Mouse (Mus musculus): ENCODE data around the gene Serpinh1.

Gene Serpinh1

GRCm38 (mm10) chr7:99366716-99367115 is 13.7 kb upstream of the Serpinh1 start:
- no peak for DNase-seq

DNA sequence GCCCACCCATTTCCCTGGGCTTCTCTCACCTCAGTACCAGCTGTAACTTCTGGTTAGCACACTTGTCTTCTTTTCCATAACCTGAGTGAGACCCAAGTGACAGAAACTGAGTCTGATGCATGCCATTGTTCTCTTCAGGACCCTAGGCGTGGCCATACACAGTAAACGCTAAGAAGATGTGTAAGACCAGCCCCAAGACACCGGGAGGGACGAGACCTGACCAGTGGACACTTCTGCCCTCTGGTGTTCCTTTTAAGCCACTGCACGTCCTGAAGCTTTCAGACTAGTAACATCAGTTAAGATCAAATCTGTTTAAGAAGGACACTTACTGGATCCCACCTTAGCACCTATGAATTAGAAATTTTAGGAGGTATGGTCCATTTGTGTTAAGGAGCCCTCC is 12.0 kb upstream of the Serpinh1 start:
- DNase-seq, result peak; percentile 49

DNA sequence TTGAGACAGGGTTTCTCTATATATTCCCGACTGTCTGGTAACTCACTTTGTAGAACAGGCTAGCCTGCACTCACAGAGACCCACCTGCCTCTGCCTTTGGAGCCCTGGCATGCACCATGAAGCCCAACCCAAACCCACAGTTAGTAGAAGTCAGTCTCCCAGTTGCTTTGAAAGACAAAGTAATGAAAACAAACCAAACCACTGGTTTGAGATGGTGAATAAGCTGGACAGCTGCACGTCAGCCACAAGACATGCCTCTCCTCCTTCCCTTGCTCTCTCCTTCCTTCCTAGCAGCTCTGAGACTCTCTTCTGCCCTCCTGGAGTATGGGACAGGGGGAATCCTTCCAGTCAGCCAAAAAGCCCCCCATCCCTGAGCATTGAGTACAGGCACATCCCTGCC is 9.1 kb upstream of the Serpinh1 start:
- no peak for DNase-seq

DNA sequence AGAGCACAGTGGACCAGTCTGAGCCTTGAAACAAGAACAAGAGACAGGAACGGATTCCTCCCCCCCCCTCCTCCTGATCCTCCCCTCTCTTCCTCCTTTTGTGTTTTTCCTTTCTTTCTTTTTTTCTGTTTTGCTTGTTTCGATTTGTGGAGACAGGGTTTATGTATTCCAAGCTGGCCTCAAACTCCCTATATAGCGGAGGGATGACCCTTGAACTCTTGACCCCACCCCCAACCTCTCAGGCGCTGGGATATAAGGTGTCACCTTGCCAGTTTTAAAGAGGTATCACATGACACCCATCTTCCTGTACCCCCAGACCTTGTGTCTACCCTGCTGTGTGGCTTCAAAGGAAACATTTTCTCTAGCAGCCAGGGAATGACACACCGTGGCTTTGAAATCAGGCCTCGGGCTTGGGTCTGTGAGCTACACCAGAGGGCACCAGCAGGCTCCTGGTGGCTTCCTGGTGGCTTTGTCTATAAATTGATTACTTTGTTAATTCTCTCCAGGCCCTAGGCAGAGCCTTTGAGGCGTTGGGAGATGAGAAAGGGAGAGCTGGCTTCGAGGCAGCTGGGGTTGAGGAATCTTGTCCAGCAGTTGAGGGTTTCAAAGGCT is 7.9 kb upstream of the Serpinh1 start:
- DNase-seq, result no peak

- peak; percentile 77 for DNase-seq
These were observed 7.2 kb upstream of the Serpinh1 start for GRCm38 (mm10) chr7:99360021-99360802.

- DNase-seq, result no peak
These were observed 5.3 kb upstream of the Serpinh1 start for GRCm38 (mm10) chr7:99358371-99358770.

DNA sequence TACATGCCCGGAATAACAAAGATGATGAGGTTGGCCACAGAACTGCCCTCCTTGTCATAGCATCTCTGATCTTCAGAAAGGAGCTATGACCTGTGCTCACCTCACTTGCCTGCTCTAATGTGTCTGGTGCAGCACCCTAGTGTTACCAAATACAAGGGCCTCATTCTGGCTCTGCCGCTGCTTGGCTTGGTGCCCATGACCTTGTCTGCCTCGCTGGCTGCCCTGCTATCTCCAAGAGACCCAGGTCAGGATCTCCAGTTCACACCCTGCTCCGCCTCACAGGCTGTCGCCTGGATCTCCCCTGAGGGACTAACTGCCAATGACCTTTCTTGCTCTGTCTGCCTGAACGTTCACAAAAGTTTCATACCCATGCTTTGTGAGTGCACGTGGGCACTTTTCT is 4.2 kb upstream of the Serpinh1 start:
- peak; percentile 25 for DNase-seq

DNA sequence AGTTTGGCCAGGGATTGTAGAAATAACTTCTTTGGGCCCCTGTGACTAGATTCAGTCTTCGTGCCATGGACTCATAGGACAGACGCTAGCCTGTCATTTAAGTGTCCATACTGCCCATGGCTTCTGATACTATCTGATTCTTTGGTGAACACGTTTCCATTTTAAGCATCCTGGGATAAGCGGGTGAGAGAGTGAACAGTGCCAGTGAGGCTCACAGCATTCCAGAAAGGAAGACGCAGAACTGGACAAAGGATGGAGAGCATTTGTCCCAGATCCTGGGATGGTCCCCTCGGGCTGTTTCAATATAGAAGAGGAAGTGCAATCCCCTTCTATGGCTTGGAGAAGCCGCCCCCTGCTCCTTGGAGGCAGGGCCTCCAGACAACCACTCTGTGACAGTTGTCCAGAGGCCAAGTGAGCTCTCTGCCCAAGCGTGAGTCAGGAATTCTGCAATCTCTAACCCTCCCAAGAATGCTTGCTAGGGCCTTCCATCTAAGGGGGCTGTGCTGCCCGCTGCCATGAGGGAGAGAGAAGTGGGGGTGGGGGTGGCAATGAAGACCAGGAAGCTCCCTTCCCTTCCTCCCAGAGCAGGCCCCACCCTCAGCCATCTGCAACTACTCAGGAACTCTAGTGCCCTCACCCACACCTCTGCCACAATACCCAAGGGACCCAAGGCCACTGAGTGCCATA is 3.3 kb upstream of the Serpinh1 start:
- peak; percentile 35 for DNase-seq

GRCm38 (mm10) chr7:99355731-99356131 is 2.7 kb upstream of the Serpinh1 start:
- peak; percentile 62 for DNase-seq

DNA sequence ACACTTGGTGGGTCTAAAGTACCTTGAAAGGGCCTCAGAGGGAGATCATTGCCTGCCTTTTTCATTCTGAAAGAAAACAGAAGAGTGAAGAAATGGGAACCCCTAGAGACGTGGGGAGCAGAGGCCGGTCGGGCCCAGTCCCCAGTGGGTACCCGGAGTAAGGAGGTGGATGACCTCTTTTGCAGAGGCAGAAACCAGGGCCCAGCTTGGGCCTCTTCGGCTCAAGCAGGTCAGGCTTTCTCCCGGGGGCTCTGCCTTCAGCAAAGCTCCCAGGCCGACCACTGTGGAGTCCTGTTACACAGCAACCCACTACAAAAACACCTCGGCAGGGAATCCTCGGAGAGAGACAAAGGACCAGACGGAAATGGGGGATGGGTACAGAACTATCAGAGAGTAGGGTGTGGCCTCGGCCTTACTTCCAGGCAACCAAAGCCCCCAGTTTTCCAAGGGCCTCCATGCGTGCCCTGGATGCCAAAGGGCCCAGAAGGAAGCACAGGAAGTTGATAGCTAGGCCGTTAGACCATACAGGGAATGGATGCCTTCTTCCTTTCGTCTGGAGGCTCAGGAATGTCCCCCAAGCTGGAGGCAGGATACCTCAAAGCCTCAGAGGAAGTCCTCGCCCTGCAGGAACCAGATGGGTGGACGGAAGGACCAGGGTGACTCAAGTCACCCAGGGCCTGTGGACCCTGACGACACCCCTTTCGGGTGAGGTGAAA is 1.1 kb downstream of the Serpinh1 start:
- DNase-seq, result peak; percentile 12

DNA sequence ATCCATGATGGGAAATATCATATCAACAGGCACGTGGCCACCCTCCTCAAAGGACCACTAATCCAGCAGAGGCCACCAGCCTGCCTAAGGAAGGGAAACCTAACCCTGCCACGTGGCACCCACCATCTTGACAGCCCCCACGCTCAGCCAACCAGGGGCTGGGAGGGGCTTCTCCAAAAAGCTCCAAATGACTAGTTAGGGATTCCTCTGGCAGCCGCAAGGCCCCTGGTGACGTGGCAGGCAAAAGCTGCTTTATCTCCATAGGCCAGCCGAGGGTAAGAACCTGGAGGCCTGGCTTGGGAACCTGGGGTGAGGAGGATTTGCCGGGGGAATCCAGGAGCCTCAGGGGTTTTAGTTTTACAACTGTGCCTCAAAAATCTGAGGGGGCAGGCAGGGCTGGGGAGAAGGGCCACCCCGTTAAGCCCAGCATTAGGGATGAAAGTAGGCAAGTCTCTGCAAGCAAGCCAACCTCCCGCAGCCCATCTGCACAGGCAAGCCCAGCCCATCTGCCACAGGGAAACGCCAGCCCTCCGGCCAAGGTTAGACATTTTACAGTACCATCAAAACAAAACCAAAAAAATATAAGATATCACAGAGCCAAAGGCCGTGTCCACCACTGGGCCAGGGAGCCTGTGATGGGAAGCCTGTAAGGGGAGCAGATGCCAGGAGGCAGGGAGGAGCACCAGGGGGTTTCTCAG is 1.8 kb downstream of the Serpinh1 start:
- peak; percentile 9 for DNase-seq

GRCm38 (mm10) chr7:99349782-99350720 is 3.0 kb downstream of the Serpinh1 start:
- no peak for DNase-seq

- DNase-seq, result no peak
These were observed 4.2 kb downstream of the Serpinh1 start for GRCm38 (mm10) chr7:99348883-99349282.

DNA sequence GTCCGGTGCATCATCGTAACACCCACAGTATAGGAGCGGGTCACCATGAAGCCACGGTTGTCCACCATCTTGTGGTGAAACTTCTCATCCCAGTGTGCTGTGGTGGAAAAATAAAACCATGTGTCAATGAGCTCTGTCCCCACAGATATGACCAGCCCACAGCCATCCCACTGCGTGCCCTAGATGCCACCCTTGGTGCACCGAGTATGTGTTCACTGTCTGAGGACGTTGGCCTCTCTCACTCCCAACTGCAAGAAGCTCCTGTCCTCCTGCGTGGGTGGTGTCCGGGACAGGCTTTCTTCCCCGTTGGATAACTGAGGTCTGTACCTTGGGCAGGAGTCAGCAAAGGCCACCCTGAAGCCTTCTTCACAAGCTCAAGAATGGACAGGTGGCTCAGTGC is 5.8 kb downstream of the Serpinh1 start:
- DNase-seq, result no peak

DNA sequence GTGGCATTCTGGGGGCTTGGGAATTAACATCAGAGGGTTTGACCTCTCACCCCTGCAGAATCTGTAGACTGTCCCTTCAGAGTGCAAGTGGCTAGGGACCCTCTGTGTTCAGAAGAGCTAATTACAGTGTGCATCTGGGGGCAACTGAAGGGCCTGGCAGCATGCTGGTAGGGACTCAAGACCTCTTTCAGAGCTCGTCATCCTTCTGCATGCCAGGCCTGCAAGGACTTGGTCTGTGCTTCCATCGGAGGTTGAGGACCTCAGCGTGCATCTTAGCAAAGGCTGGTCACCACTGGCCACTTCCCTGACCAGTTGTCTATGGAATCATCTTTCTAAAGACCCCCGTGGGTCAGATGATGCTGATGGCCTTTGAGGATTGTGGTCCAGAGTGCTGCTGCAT is 9.5 kb downstream of the Serpinh1 start:
- DNase-seq, result no peak

- DNase-seq, result no peak
These were observed 12.3 kb downstream of the Serpinh1 start for GRCm38 (mm10) chr7:99340736-99341135.

DNA sequence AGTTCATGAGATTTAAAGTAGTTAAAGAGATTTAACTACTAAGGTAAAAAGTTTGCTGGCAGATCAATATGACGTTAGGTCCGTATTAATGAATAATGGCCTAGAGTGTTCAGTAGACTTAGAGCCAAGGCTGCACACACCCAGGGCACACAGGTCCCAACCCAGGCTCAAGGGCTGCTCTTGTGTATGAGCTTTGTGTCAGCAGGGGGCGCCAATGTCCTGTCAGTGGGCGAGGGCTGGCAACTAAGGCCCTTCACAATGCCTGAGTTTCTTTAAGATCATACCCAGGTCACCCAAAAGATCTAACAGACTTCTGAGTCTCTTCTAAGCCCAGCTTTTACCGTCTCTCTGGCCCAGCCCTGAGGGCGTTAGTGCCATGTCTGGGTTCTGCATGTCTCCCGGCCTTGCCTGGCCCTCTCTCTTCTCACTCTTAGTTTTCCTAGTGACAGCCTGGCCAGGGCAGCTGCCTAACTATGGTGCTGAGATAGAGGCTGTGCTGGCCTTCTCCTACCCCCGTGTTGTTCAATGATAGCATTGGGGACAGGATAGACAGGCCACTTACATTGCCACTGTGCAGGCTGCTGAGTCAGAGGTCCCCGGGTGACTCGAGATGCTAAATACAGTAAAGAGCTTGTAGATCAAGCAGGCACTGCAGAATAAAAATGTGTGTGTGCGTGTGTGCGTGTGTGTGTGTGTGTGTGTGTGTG is 20.1 kb downstream of the Serpinh1 start:
- DNase-seq, result peak; percentile 78

GRCm38 (mm10) chr7:99330012-99330411 is 23.0 kb downstream of the Serpinh1 start:
- no peak for DNase-seq

GRCm38 (mm10) chr7:99328847-99329246 is 24.2 kb downstream of the Serpinh1 start:
- DNase-seq, result no peak

GRCm38 (mm10) chr7:99326128-99326527 is 26.9 kb downstream of the Serpinh1 start:
- DNase-seq, result no peak

GRCm38 (mm10) chr7:99324810-99325209 is 28.2 kb downstream of the Serpinh1 start:
- DNase-seq, result no peak

All from liver (tissue).